Mouse (Mus musculus) heart, postnatal 0 days (tissue): ENCODE measurements at regions not wholly inside any gene's neighbourhood (a gene's known extent, or its start where the extent isn't known, plus 50 kb on each side); places are given as distances from the start of the nearest gene placed in this dataset.

Experiments
- ATAC-seq: fragments of 200-750 bp; cut with Nextera tagmentation; 2 replicates; pipeline ENCODE4 v1.8.0; 2017; ENCODE audit warnings: low read depth, moderate number of reproducible peaks, moderate library complexity; ENCODE audit not compliant: insufficient read depth
- DNase-seq: peaks from one replicate; pipeline ENCODE4 v3.0.0-alpha.2; 2016; ENCODE audit warnings: low spot score
- H3K27ac ChIP-seq: fragments of 300-500 bp; sonication (generic); 2 replicates; pipeline ENCODE4 v1.5.1; 2014; ENCODE audit warnings: low read depth, mild to moderate bottlenecking
- H3K27me3 ChIP-seq: fragments of 300-500 bp; sonication (generic); 2 replicates; pipeline ENCODE4 v1.6.1; 2014; ENCODE audit warnings: low read length, mixed read lengths; ENCODE audit not compliant: control insufficient read depth, insufficient read depth
- H3K36me3 ChIP-seq: fragments of 300-500 bp; sonication (generic); replicated peaks from 2 replicates; pipeline ENCODE4 v1.6.1; 2014; ENCODE audit warnings: low read length, mixed read lengths; ENCODE audit not compliant: control insufficient read depth, insufficient read depth
- H3K4me1 ChIP-seq: fragments of 300-500 bp; sonication (generic); 2 replicates; pipeline ENCODE4 v1.6.1; 2014; ENCODE audit warnings: antibody characterized with exemption; ENCODE audit not compliant: control insufficient read depth, insufficient read depth
- H3K4me2 ChIP-seq: fragments of 300-500 bp; sonication (generic); 2 replicates; pipeline ENCODE4 v1.6.1; 2014; ENCODE audit warnings: low read depth, mild to moderate bottlenecking, low read length, moderate library complexity
- H3K4me3 ChIP-seq: fragments of 300-500 bp; sonication (generic); 2 replicates; pipeline ENCODE4 v1.5.1; 2014; ENCODE audit warnings: low read depth, low read length
- H3K9ac ChIP-seq: fragments of 300-500 bp; sonication (generic); replicated peaks from 2 replicates; pipeline ENCODE4 v1.6.1; 2014; ENCODE audit warnings: low read depth, low read length, mixed read lengths
- H3K9me3 ChIP-seq: fragments of 300-500 bp; sonication (generic); replicated peaks from 2 replicates; pipeline ENCODE4 v1.6.1; 2016; ENCODE audit warnings: low read length; ENCODE audit not compliant: control insufficient read depth
- CTCF ChIP-seq: IDR thresholded peaks from 2 replicates; pipeline ENCODE4 v1.5.1; 2016; ENCODE audit warnings: antibody characterized with exemption, control low read depth, low read depth
- EP300 ChIP-seq: IDR thresholded peaks from 2 replicates; pipeline ENCODE4 v1.6.1; 2016; ENCODE audit warnings: antibody characterized with exemption, low read depth
- WGBS: fragments of 180-500 bp; shearing (Covaris S2); extraction: QIAGEN DNeasy Blood & Tissue Kit; methylation state at CpG from one replicate; pipeline ENCODE4 v1.1.7; 2014; 5-methylcytosine and 5-hydroxymethylcytosine counted together

- WGBS, result 70% methylated on average over 5 of the region's 5 CpGs
- H3K4me3 ChIP-seq, result no peak overlapping the region
- no peak for ATAC-seq
- peaks cover 27% of the 10 kb centered on the region for H3K4me1 ChIP-seq
- no peak overlapping the region for H3K4me2 ChIP-seq
- no peak overlapping the region for H3K9ac ChIP-seq
- H3K27me3 ChIP-seq, result no peaks in the 10 kb centered on the region
- no peak for DNase-seq
- no peaks in the 10 kb centered on the region for H3K9me3 ChIP-seq
- TF ChIP-seq EP300 (no peak), CTCF (no peak)
- H3K27ac ChIP-seq, result no peak overlapping the region
- H3K36me3 ChIP-seq, result no peaks in the 10 kb centered on the region
Observed at GRCm38 (mm10) chr9:35334536-35334935, 66.9 kb downstream of the Rpusd4 start.

- no peaks in the 10 kb centered on the region for H3K9me3 ChIP-seq
- H3K36me3 ChIP-seq, result no peaks in the 10 kb centered on the region
- H3K27me3 ChIP-seq, result no peaks in the 10 kb centered on the region
- TF ChIP-seq EP300 (no peak), CTCF (no peak)
- no peak for ATAC-seq
- DNase-seq, result no peak
- no peak overlapping the region for H3K4me2 ChIP-seq
- 73% methylated on average over 3 of the region's 3 CpGs for WGBS
- H3K27ac ChIP-seq, result peak overlapping the region; percentile 58
- H3K4me3 ChIP-seq, result no peak overlapping the region
- peaks cover 34% of the 10 kb centered on the region for H3K4me1 ChIP-seq
- no peak overlapping the region for H3K9ac ChIP-seq
Observed at GRCm38 (mm10) chr9:35335181-35335580, 67.5 kb downstream of the Rpusd4 start.

- H3K4me1 ChIP-seq, result peaks cover 43% of the 10 kb centered on the region
- peak; percentile 75 for DNase-seq
- peak overlapping the region; percentile 40 for H3K4me2 ChIP-seq
- no peaks in the 10 kb centered on the region for H3K36me3 ChIP-seq
- no peaks in the 10 kb centered on the region for H3K27me3 ChIP-seq
- no peak overlapping the region; the same call in 1 of the 2 replicates for H3K9ac ChIP-seq
- WGBS, result 14% methylated on average over 15 of the region's 15 CpGs
- peak overlapping the region; percentile 58 for H3K27ac ChIP-seq
- ATAC-seq, result peak; percentile 85
- H3K9me3 ChIP-seq, result no peaks in the 10 kb centered on the region
- H3K4me3 ChIP-seq, result no peak overlapping the region
- TF ChIP-seq EP300 (no peak), CTCF (0 out of 2 replicates have a peak, but pooled peaks have one; percentile 2)
Observed at GRCm38 (mm10) chr9:35335888-35336700, 68.4 kb downstream of the Rpusd4 start.

GRCm38 (mm10) chr9:35336701-35337055 is 69.0 kb downstream of the Rpusd4 start:
- 46% methylated on average over 5 of the region's 5 CpGs for WGBS
- no peak overlapping the region for H3K9ac ChIP-seq
- no peak for ATAC-seq

DNA sequence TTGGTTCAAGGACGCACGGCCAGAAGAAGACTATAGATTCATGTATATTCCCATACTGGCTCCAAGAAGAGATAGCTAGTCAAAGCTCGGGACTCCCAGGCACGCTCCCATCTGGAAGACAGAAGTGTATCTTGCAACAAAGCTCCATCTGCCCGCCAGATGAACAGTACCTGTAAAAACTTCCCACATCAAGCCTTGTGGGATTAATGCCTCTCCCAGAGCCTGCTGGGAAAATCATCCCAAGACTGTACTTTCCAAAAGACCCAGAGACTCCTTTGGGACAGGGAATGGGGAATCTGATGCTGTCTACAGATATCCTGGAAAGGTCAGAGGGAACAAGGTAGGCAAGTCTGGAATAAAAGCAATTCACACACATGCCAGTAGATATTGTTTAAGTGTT is 71.2 kb downstream of the Rpusd4 start:
- Histone ChIP-seq H3K4me1 (peaks cover 66% of the 10 kb centered on the region), H3K4me2 (no peak overlapping the region), H3K9ac (no peak overlapping the region), H3K4me3 (no peak overlapping the region), H3K36me3 (no peaks in the 10 kb centered on the region), H3K27ac (no peak overlapping the region), H3K27me3 (no peaks in the 10 kb centered on the region), H3K9me3 (no peaks in the 10 kb centered on the region)
- WGBS, result 77% methylated on average over 5 of the region's 5 CpGs
- no peak for TF ChIP-seq EP300
- no peak for TF ChIP-seq CTCF
- ATAC-seq (no peak), DNase-seq (no peak)

More at GRCm38 (mm10) chr9:35336701-35337055, 69.0 kb downstream of the Rpusd4 start:
- H3K9me3 ChIP-seq, result no peaks in the 10 kb centered on the region
- H3K4me1 ChIP-seq, result peaks cover 49% of the 10 kb centered on the region
- H3K27ac ChIP-seq, result peak overlapping the region; percentile 58; the same call in 1 of the 2 replicates
- no peak for TF ChIP-seq CTCF
- TF ChIP-seq EP300, result no peak
- H3K4me3 ChIP-seq, result no peak overlapping the region
- H3K27me3 ChIP-seq, result no peaks in the 10 kb centered on the region
- no peak for DNase-seq
- no peak overlapping the region for H3K4me2 ChIP-seq
- H3K36me3 ChIP-seq, result no peaks in the 10 kb centered on the region
